Mouse (Mus musculus): ENCODE results near the gene Jph3. TPM values are rescaled to one million over a fixed set of nuclear protein-coding genes. Genes with fewer than 3 reads are reported as not detected.

Gene Jph3
- polyA plus RNA-seq, 1 experiment from 2014 or later = 4.4 TPM

- no peak overlapping the region for H3K9ac ChIP-seq (ENCODE audit: low read length)
- DNase-seq (ENCODE audit: low spot score) (no peak), ATAC-seq (replicated peaks; ENCODE audit: low FRiP score, low TSS enrichment, low read depth) (no peak)
- no peaks in the 10 kb centered on the region for H3K4me1 ChIP-seq (replicated peaks; ENCODE audit: control insufficient read depth, insufficient read depth, low read length)
- H3K4me2 ChIP-seq (ENCODE audit: low read length) = no peak overlapping the region
- H3K27me3 ChIP-seq (replicated peaks; ENCODE audit: control insufficient read depth, insufficient read depth, low read length) = no peaks in the 10 kb centered on the region
- H3K9me3 ChIP-seq (ENCODE audit: control insufficient read depth, low read length) = no peaks in the 10 kb centered on the region
- H3K27ac ChIP-seq (ENCODE audit: low read depth) = no peak overlapping the region
- H3K4me3 ChIP-seq (ENCODE audit: low read depth, low read length) = no peak overlapping the region
- 72% methylated on average over 7 of the region's 7 CpGs for WGBS
- H3K36me3 ChIP-seq (ENCODE audit: control insufficient read depth, insufficient read depth, low read length) = no peaks in the 10 kb centered on the region
These were observed 31.1 kb downstream of the Jph3 start for GRCm38 (mm10) chr8:121760484-121760883.

- Histone ChIP-seq H3K27ac (ENCODE audit: low read depth) (no peak overlapping the region), H3K9me3 (ENCODE audit: control insufficient read depth, low read length) (no peaks in the 10 kb centered on the region), H3K4me2 (ENCODE audit: low read length) (no peak overlapping the region), H3K9ac (ENCODE audit: low read length) (no peak overlapping the region), H3K36me3 (ENCODE audit: control insufficient read depth, insufficient read depth, low read length) (no peaks in the 10 kb centered on the region), H3K27me3 (replicated peaks; ENCODE audit: control insufficient read depth, insufficient read depth, low read length) (no peaks in the 10 kb centered on the region), H3K4me3 (ENCODE audit: low read depth, low read length) (no peak overlapping the region), H3K4me1 (replicated peaks; ENCODE audit: control insufficient read depth, insufficient read depth, low read length) (no peaks in the 10 kb centered on the region)
- DNase-seq (ENCODE audit: low spot score) (peak; percentile 88), ATAC-seq (replicated peaks; ENCODE audit: low FRiP score, low TSS enrichment, low read depth) (no peak)
- 33% methylated on average over 10 of the region's 10 CpGs for WGBS
These were observed 32.1 kb downstream of the Jph3 start for GRCm38 (mm10) chr8:121761480-121761879.

- no peak overlapping the region for H3K9ac ChIP-seq (ENCODE audit: low read length)
- ATAC-seq (replicated peaks; ENCODE audit: low FRiP score, low TSS enrichment, low read depth) = no peak
- no peaks in the 10 kb centered on the region for H3K4me1 ChIP-seq (replicated peaks; ENCODE audit: control insufficient read depth, insufficient read depth, low read length)
- H3K27ac ChIP-seq (ENCODE audit: low read depth) = no peak overlapping the region
- H3K9me3 ChIP-seq (ENCODE audit: control insufficient read depth, low read length) = no peaks in the 10 kb centered on the region
- no peak overlapping the region for H3K4me2 ChIP-seq (ENCODE audit: low read length)
- 57% methylated on average over 7 of the region's 7 CpGs for WGBS
- no peaks in the 10 kb centered on the region for H3K27me3 ChIP-seq (replicated peaks; ENCODE audit: control insufficient read depth, insufficient read depth, low read length)
- no peaks in the 10 kb centered on the region for H3K36me3 ChIP-seq (ENCODE audit: control insufficient read depth, insufficient read depth, low read length)
- no peak overlapping the region for H3K4me3 ChIP-seq (ENCODE audit: low read depth, low read length)
- no peak for DNase-seq (ENCODE audit: low spot score)
These were observed 33.7 kb downstream of the Jph3 start for GRCm38 (mm10) chr8:121762999-121763699.

DNA sequence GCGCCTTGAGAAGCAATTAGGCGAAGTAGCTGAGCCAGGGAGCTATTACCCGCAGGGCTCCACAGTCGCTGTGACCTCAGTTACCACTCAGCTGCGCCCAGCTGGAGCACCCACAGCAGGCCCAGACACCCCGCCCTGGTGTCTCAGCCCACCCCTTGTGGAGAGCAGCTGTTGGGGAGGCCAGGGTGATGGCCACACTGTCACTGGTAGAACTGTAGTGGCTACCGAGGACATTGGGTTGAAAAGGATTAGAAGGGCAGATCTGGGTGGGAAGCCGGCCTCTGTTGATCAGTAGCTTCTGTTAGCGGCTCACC is 34.2 kb downstream of the Jph3 start:
- H3K4me1 ChIP-seq (replicated peaks; ENCODE audit: control insufficient read depth, insufficient read depth, low read length) = no peaks in the 10 kb centered on the region
- 70% methylated on average over 9 of the region's 9 CpGs for WGBS

GRCm38 (mm10) chr8:121765594-121766138 is 36.2 kb downstream of the Jph3 start:
- no peak for DNase-seq (ENCODE audit: low spot score)
- no peak for ATAC-seq (replicated peaks; ENCODE audit: low FRiP score, low TSS enrichment, low read depth)
- Histone ChIP-seq H3K9me3 (ENCODE audit: control insufficient read depth, low read length) (no peaks in the 10 kb centered on the region), H3K27me3 (replicated peaks; ENCODE audit: control insufficient read depth, insufficient read depth, low read length) (no peaks in the 10 kb centered on the region), H3K9ac (ENCODE audit: low read length) (no peak overlapping the region), H3K36me3 (ENCODE audit: control insufficient read depth, insufficient read depth, low read length) (no peaks in the 10 kb centered on the region), H3K4me2 (ENCODE audit: low read length) (no peak overlapping the region), H3K4me3 (ENCODE audit: low read depth, low read length) (no peak overlapping the region), H3K27ac (ENCODE audit: low read depth) (no peak overlapping the region), H3K4me1 (replicated peaks; ENCODE audit: control insufficient read depth, insufficient read depth, low read length) (no peaks in the 10 kb centered on the region)
- WGBS = 78% methylated on average over 7 of the region's 7 CpGs

More for the DNA sequence above, 34.2 kb downstream of the Jph3 start:
- Histone ChIP-seq H3K27me3 (replicated peaks; ENCODE audit: control insufficient read depth, insufficient read depth, low read length) (no peaks in the 10 kb centered on the region), H3K9me3 (ENCODE audit: control insufficient read depth, low read length) (no peaks in the 10 kb centered on the region), H3K4me2 (ENCODE audit: low read length) (no peak overlapping the region), H3K9ac (ENCODE audit: low read length) (no peak overlapping the region), H3K4me3 (ENCODE audit: low read depth, low read length) (no peak overlapping the region), H3K36me3 (ENCODE audit: control insufficient read depth, insufficient read depth, low read length) (no peaks in the 10 kb centered on the region), H3K27ac (ENCODE audit: low read depth) (no peak overlapping the region)
- ATAC-seq (replicated peaks; ENCODE audit: low FRiP score, low TSS enrichment, low read depth) (no peak), DNase-seq (ENCODE audit: low spot score) (no peak)

DNA sequence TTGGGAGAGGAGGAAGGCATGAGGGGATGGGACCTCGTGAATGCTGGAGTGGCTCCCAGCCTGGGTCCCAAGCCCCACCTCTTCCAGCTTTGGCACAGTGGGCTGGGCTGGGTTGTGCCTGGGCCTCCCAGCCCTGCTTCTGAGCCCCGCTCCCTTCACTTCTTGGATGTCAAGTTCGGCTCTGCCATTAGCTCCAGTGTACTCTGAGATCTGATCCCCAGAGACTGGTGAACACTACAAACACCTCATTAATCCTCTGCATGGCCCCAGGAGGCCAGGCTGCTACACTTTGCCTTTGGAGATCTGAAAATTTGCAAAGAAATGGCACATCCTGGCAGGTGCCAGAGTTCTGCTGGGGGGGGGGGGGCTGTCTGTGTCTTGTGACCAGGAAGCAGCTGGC is 39.7 kb downstream of the Jph3 start:
- H3K27ac ChIP-seq (ENCODE audit: low read depth) = no peak overlapping the region
- WGBS = 63% methylated on average over 3 of the region's 3 CpGs
- ATAC-seq (replicated peaks; ENCODE audit: low FRiP score, low TSS enrichment, low read depth) (no peak), DNase-seq (ENCODE audit: low spot score) (no peak)
- no peaks in the 10 kb centered on the region for H3K4me1 ChIP-seq (replicated peaks; ENCODE audit: control insufficient read depth, insufficient read depth, low read length)
- H3K4me2 ChIP-seq (ENCODE audit: low read length) = no peak overlapping the region
- H3K36me3 ChIP-seq (ENCODE audit: control insufficient read depth, insufficient read depth, low read length) = no peaks in the 10 kb centered on the region
- no peaks in the 10 kb centered on the region for H3K27me3 ChIP-seq (replicated peaks; ENCODE audit: control insufficient read depth, insufficient read depth, low read length)
- no peak overlapping the region for H3K4me3 ChIP-seq (ENCODE audit: low read depth, low read length)
- no peak overlapping the region for H3K9ac ChIP-seq (ENCODE audit: low read length)
- H3K9me3 ChIP-seq (ENCODE audit: control insufficient read depth, low read length) = no peaks in the 10 kb centered on the region

DNA sequence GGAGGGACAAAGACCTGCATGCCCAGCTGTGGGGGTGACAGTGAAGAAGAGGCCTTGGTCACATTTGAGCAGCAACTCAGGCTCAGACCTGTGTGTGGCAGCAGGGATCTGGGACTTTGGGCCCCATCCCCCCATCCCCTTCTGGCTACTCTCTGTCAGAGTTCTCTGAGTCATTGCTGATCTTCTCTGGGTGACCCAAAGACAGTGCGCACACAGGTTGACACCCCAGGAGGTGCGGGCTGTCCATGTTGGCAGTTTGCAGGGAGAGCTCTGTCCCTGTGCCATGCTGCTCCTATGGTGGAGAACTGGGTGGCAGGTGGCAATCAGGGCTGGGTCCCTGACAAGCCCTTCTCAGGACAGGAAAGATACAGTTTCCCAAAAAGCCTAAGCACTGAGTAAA is 40.2 kb downstream of the Jph3 start:
- DNase-seq (ENCODE audit: low spot score) = no peak
- Histone ChIP-seq H3K4me1 (replicated peaks; ENCODE audit: control insufficient read depth, insufficient read depth, low read length) (no peaks in the 10 kb centered on the region), H3K36me3 (ENCODE audit: control insufficient read depth, insufficient read depth, low read length) (no peaks in the 10 kb centered on the region), H3K9ac (ENCODE audit: low read length) (no peak overlapping the region), H3K27me3 (replicated peaks; ENCODE audit: control insufficient read depth, insufficient read depth, low read length) (no peaks in the 10 kb centered on the region), H3K4me3 (ENCODE audit: low read depth, low read length) (no peak overlapping the region), H3K4me2 (ENCODE audit: low read length) (no peak overlapping the region), H3K9me3 (ENCODE audit: control insufficient read depth, low read length) (no peaks in the 10 kb centered on the region), H3K27ac (ENCODE audit: low read depth) (no peak overlapping the region)
- WGBS = 100% methylated on average over 2 of the region's 2 CpGs
- ATAC-seq (replicated peaks; ENCODE audit: low FRiP score, low TSS enrichment, low read depth) = no peak

DNA sequence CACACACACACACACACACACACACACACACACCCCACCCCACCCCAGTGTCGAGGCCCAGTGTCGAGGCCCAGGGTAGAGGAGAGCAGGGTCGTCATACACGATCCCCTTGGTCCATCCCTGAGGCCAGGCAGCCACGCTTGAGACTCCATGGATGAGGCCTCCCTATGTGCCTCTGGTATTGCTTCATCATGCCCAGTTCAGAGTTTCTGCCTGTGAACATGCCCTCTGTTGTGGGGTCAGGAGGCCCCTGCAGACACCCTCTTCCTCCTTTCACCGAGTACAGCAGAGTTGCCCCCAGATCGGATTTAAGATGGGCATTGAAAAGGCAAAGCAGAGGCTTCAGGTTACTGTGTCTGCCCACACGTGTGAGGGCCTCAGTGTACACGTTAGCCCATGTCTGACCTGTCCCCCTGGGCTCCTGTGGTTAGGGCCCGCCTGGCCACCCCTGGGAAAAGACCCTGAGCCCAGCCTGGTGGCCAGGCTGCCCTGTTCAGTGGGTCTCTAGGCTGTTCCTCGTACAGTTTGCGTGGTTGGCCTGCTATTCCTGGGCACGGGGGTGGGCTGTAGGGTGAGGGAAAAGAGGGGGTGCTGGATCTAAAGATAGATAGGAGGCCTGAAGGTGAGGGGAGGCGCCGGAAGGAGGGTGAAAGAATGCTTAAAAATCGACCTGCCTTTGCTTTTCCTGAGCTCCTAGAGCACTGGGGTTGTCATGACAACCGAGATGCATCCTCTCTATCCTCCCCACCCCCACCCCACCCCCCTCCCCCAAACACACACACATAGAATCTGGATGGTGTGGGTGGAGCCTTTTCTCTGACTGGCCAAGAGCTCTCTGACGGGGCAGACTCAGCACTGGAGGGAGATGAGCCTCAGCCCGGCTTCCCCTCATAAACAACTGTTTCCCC is 41.7 kb downstream of the Jph3 start:
- no peaks in the 10 kb centered on the region for H3K36me3 ChIP-seq (ENCODE audit: control insufficient read depth, insufficient read depth, low read length)
- H3K9ac ChIP-seq (ENCODE audit: low read length) = no peak overlapping the region
- no peak overlapping the region for H3K4me3 ChIP-seq (ENCODE audit: low read depth, low read length)
- ATAC-seq (replicated peaks; ENCODE audit: low FRiP score, low TSS enrichment, low read depth) = no peak
- no peaks in the 10 kb centered on the region for H3K9me3 ChIP-seq (ENCODE audit: control insufficient read depth, low read length)
- no peak overlapping the region for H3K4me2 ChIP-seq (ENCODE audit: low read length)
- no peaks in the 10 kb centered on the region for H3K4me1 ChIP-seq (replicated peaks; ENCODE audit: control insufficient read depth, insufficient read depth, low read length)
- 35% methylated on average over 19 of the region's 19 CpGs for WGBS
- no peak for DNase-seq (ENCODE audit: low spot score)
- no peak overlapping the region for H3K27ac ChIP-seq (ENCODE audit: low read depth)
- H3K27me3 ChIP-seq (replicated peaks; ENCODE audit: control insufficient read depth, insufficient read depth, low read length) = no peaks in the 10 kb centered on the region
